Mouse (Mus musculus): ENCODE measurements around the gene Gm10096. TPM values are rescaled to one million over a fixed set of nuclear protein-coding genes. Genes with fewer than 3 reads are reported as not detected.

The Gm10096 gene
- not detected in 2 replicates for polyA plus RNA-seq (2015; fragmentation: Nextera tagmentation; extraction: Ambion mirVana)

GRCm38 (mm10) chrX:28954602-28955001, at the start of gene Gm10096:
Gm10096 (minus strand) TSS chrX:28954702.

